Mouse (Mus musculus): ENCODE measurements at regions not wholly inside any gene's neighbourhood (a gene's known extent, or its start where the extent isn't known, plus 50 kb on each side); places are given as distances from the start of the nearest gene placed in this dataset.

GRCm38 (mm10) chr5:64500413-64500812, 302.8 kb upstream of the Klf3 start:
- 80% methylated on average over 8 of the region's 8 CpGs for WGBS
- no peak for ATAC-seq (ENCODE audit: insufficient number of reproducible peaks, insufficient read depth, low FRiP score, low read depth)

GRCm38 (mm10) chr5:64500866-64501265, 302.3 kb upstream of the Klf3 start:
- Histone ChIP-seq H3K4me3 (ENCODE audit: control insufficient read depth in 1 of 2, insufficient read depth in 1 of 2, low read depth in 1 of 2, low read length in 2 of 2) (no peak overlapping the region), H3K9ac (ENCODE audit: low read length) (no peak overlapping the region), H3K9me3 (ENCODE audit: control insufficient read depth, low read length) (no peaks in the 10 kb centered on the region), H3K36me3 (ENCODE audit: control insufficient read depth, insufficient read depth, low read length) (no peaks in the 10 kb centered on the region), H3K27me3 (ENCODE audit: control insufficient read depth, insufficient read depth, low read length) (no peaks in the 10 kb centered on the region), H3K4me2 (ENCODE audit: low read length) (no peak overlapping the region), H3K27ac (replicated peaks in 1 of 2; ENCODE audit: control insufficient read depth in 1 of 2, insufficient read depth in 1 of 2, low read depth in 2 of 2, low read length in 2 of 2) (no peak overlapping the region), H3K4me1 (ENCODE audit: control insufficient read depth in 2 of 2, insufficient read depth in 2 of 2, low read length in 2 of 2) (peaks cover 14 to 20% of the 10 kb centered on the region in 2 experiments)
- 56% methylated on average over 4 of the region's 4 CpGs for WGBS
- ATAC-seq (ENCODE audit: insufficient number of reproducible peaks, insufficient read depth, low FRiP score, low read depth), result no peak

More at GRCm38 (mm10) chr5:64500413-64500812, 302.8 kb upstream of the Klf3 start:
- H3K4me2 ChIP-seq (ENCODE audit: low read length), result no peak overlapping the region
- peaks cover 14 to 20% of the 10 kb centered on the region in 2 experiments for H3K4me1 ChIP-seq (ENCODE audit: control insufficient read depth in 2 of 2, insufficient read depth in 2 of 2, low read length in 2 of 2)
- H3K36me3 ChIP-seq (ENCODE audit: control insufficient read depth, insufficient read depth, low read length), result no peaks in the 10 kb centered on the region
- no peaks in the 10 kb centered on the region for H3K9me3 ChIP-seq (ENCODE audit: control insufficient read depth, low read length)
- H3K4me3 ChIP-seq (ENCODE audit: control insufficient read depth in 1 of 2, insufficient read depth in 1 of 2, low read depth in 1 of 2, low read length in 2 of 2), result no peak overlapping the region
- H3K27ac ChIP-seq (replicated peaks in 1 of 2; ENCODE audit: control insufficient read depth in 1 of 2, insufficient read depth in 1 of 2, low read depth in 2 of 2, low read length in 2 of 2), result no peak overlapping the region
- H3K9ac ChIP-seq (ENCODE audit: low read length), result no peak overlapping the region
- no peaks in the 10 kb centered on the region for H3K27me3 ChIP-seq (ENCODE audit: control insufficient read depth, insufficient read depth, low read length)

- ATAC-seq (ENCODE audit: insufficient number of reproducible peaks, insufficient read depth, low FRiP score, low read depth), result no peak
- Histone ChIP-seq H3K27me3 (ENCODE audit: control insufficient read depth, insufficient read depth, low read length) (no peaks in the 10 kb centered on the region), H3K27ac (replicated peaks in 1 of 2; ENCODE audit: control insufficient read depth in 1 of 2, insufficient read depth in 1 of 2, low read depth in 2 of 2, low read length in 2 of 2) (no peak overlapping the region), H3K4me2 (ENCODE audit: low read length) (no peak overlapping the region), H3K9me3 (ENCODE audit: control insufficient read depth, low read length) (no peaks in the 10 kb centered on the region), H3K4me1 (ENCODE audit: control insufficient read depth in 2 of 2, insufficient read depth in 2 of 2, low read length in 2 of 2) (peaks cover 18 to 24% of the 10 kb centered on the region in 2 experiments), H3K9ac (ENCODE audit: low read length) (no peak overlapping the region), H3K36me3 (ENCODE audit: control insufficient read depth, insufficient read depth, low read length) (no peaks in the 10 kb centered on the region), H3K4me3 (ENCODE audit: control insufficient read depth in 1 of 2, insufficient read depth in 1 of 2, low read depth in 1 of 2, low read length in 2 of 2) (no peak overlapping the region)
- 70% methylated on average over 5 of the region's 5 CpGs for whole genome bisulfite sequencing
These were observed 301.4 kb upstream of the Klf3 start for GRCm38 (mm10) chr5:64501746-64502145.

GRCm38 (mm10) chr5:64503514-64503913, 299.7 kb upstream of the Klf3 start:
- WGBS, result 15% methylated on average over 4 of the region's 4 CpGs
- no peaks in the 10 kb centered on the region for H3K36me3 ChIP-seq (ENCODE audit: control insufficient read depth, insufficient read depth, low read length)
- 0 out of 2 replicates have a peak overlapping the region, but pooled peaks have one; percentile 26 for H3K9ac ChIP-seq (ENCODE audit: low read length)
- no peak overlapping the region for H3K4me3 ChIP-seq (ENCODE audit: control insufficient read depth in 1 of 2, insufficient read depth in 1 of 2, low read depth in 1 of 2, low read length in 2 of 2)
- no peak overlapping the region for H3K4me2 ChIP-seq (ENCODE audit: low read length)
- H3K27ac ChIP-seq (replicated peaks in 1 of 2; ENCODE audit: control insufficient read depth in 1 of 2, insufficient read depth in 1 of 2, low read depth in 2 of 2, low read length in 2 of 2), result peak overlapping the region; percentile 22 to 26; a peak in 1 of 4 replicates
- H3K9me3 ChIP-seq (ENCODE audit: control insufficient read depth, low read length), result no peaks in the 10 kb centered on the region
- no peak for ATAC-seq (ENCODE audit: insufficient number of reproducible peaks, insufficient read depth, low FRiP score, low read depth)
- no peaks in the 10 kb centered on the region for H3K27me3 ChIP-seq (ENCODE audit: control insufficient read depth, insufficient read depth, low read length)
- H3K4me1 ChIP-seq (ENCODE audit: control insufficient read depth in 2 of 2, insufficient read depth in 2 of 2, low read length in 2 of 2), result peaks cover 18 to 24% of the 10 kb centered on the region in 2 experiments

GRCm38 (mm10) chr5:64504507-64504906, 298.7 kb upstream of the Klf3 start:
- Histone ChIP-seq H3K4me3 (ENCODE audit: control insufficient read depth in 1 of 2, insufficient read depth in 1 of 2, low read depth in 1 of 2, low read length in 2 of 2) (no peak overlapping the region), H3K4me1 (ENCODE audit: control insufficient read depth in 2 of 2, insufficient read depth in 2 of 2, low read length in 2 of 2) (peaks cover 19 to 24% of the 10 kb centered on the region in 2 experiments), H3K36me3 (ENCODE audit: control insufficient read depth, insufficient read depth, low read length) (no peaks in the 10 kb centered on the region), H3K4me2 (ENCODE audit: low read length) (no peak overlapping the region), H3K27me3 (ENCODE audit: control insufficient read depth, insufficient read depth, low read length) (no peaks in the 10 kb centered on the region), H3K27ac (replicated peaks in 1 of 2; ENCODE audit: control insufficient read depth in 1 of 2, insufficient read depth in 1 of 2, low read depth in 2 of 2, low read length in 2 of 2) (peak overlapping the region in 1 of 2 experiments; percentile 76; a peak in 1 of 4 replicates), H3K9me3 (ENCODE audit: control insufficient read depth, low read length) (no peaks in the 10 kb centered on the region), H3K9ac (ENCODE audit: low read length) (no peak overlapping the region)
- WGBS, result 75% methylated on average over 6 of the region's 6 CpGs
- ATAC-seq (ENCODE audit: insufficient number of reproducible peaks, insufficient read depth, low FRiP score, low read depth), result no peak

GRCm38 (mm10) chr5:64505227-64505834, 297.9 kb upstream of the Klf3 start:
- peak overlapping the region; percentile 57 to 76 for H3K27ac ChIP-seq (replicated peaks in 1 of 2; ENCODE audit: control insufficient read depth in 1 of 2, insufficient read depth in 1 of 2, low read depth in 2 of 2, low read length in 2 of 2)
- peak overlapping the region; percentile 26 to 37 for H3K4me3 ChIP-seq (ENCODE audit: control insufficient read depth in 1 of 2, insufficient read depth in 1 of 2, low read depth in 1 of 2, low read length in 2 of 2)
- H3K4me2 ChIP-seq (ENCODE audit: low read length), result peak overlapping the region; percentile 88
- H3K27me3 ChIP-seq (ENCODE audit: control insufficient read depth, insufficient read depth, low read length), result no peaks in the 10 kb centered on the region
- H3K4me1 ChIP-seq (ENCODE audit: control insufficient read depth in 2 of 2, insufficient read depth in 2 of 2, low read length in 2 of 2), result peaks cover 19 to 24% of the 10 kb centered on the region in 2 experiments
- peak; percentile 69; the same call in 1 of the 2 replicates for ATAC-seq (ENCODE audit: insufficient number of reproducible peaks, insufficient read depth, low FRiP score, low read depth)
- H3K9ac ChIP-seq (ENCODE audit: low read length), result peak overlapping the region; percentile 55
- no peaks in the 10 kb centered on the region for H3K36me3 ChIP-seq (ENCODE audit: control insufficient read depth, insufficient read depth, low read length)
- 0% methylated on average over 17 of the region's 17 CpGs for WGBS
- no peaks in the 10 kb centered on the region for H3K9me3 ChIP-seq (ENCODE audit: control insufficient read depth, low read length)

- ATAC-seq (ENCODE audit: insufficient number of reproducible peaks, insufficient read depth, low FRiP score, low read depth), result peak; percentile 40; the same call in 1 of the 2 replicates
- Histone ChIP-seq H3K9me3 (ENCODE audit: control insufficient read depth, low read length) (no peaks in the 10 kb centered on the region), H3K4me1 (ENCODE audit: control insufficient read depth in 2 of 2, insufficient read depth in 2 of 2, low read length in 2 of 2) (peaks cover 16 to 24% of the 10 kb centered on the region in 2 experiments), H3K27me3 (ENCODE audit: control insufficient read depth, insufficient read depth, low read length) (no peaks in the 10 kb centered on the region), H3K9ac (ENCODE audit: low read length) (peak overlapping the region; percentile 55), H3K27ac (replicated peaks in 1 of 2; ENCODE audit: control insufficient read depth in 1 of 2, insufficient read depth in 1 of 2, low read depth in 2 of 2, low read length in 2 of 2) (peak overlapping the region; percentile 57 to 76), H3K4me3 (ENCODE audit: control insufficient read depth in 1 of 2, insufficient read depth in 1 of 2, low read depth in 1 of 2, low read length in 2 of 2) (peak overlapping the region; percentile 26 to 37; a peak in 3 of 4 replicates), H3K4me2 (ENCODE audit: low read length) (peak overlapping the region; percentile 88), H3K36me3 (ENCODE audit: control insufficient read depth, insufficient read depth, low read length) (no peaks in the 10 kb centered on the region)
- WGBS, result under 1% methylated on average over 15 of the region's 15 CpGs
These were observed 297.2 kb upstream of the Klf3 start for GRCm38 (mm10) chr5:64505835-64506600.
